Mouse (Mus musculus) A20 (cell line): ENCODE measurements at regions not wholly inside any gene's neighbourhood (a gene's known extent, or its start where the extent isn't known, plus 50 kb on each side); places are given as distances from the start of the nearest gene placed in this dataset.

ENCODE experiments used
- DNase-seq: peaks from one replicate; pipeline ENCODE4 v3.0.0-alpha.2; 2011; ENCODE audit warnings: low read depth, low spot score

GRCm38 (mm10) chrX:132800441-132800840 is 888.3 kb downstream of the Pcdh19 start:
- peak; percentile 2 for DNase-seq

- no peak for DNase-seq
Measured at GRCm38 (mm10) chrX:132789929-132790556, 898.7 kb downstream of the Pcdh19 start.
